In genomic region chr9:37545166-37545610, GRCm38 (mm10) we compare ENCODE assay signal across 8 mouse cellular contexts. TPM values are rescaled to one million over a fixed set of nuclear protein-coding genes. Genes with fewer than 3 reads are reported as not detected.
DNase-seq lines count a peak whose midpoint lies in the region; ATAC-seq lines count a peak whose summit lies in the region.

No protein-coding gene starts in this region.

- H3K9ac ChIP-seq in lung, embryonic 15.5 days, result peak overlapping the region; percentile 27; the same call in 1 of the 2 replicates
- H3K9ac ChIP-seq in embryonic facial prominence, embryonic 14.5 days (ENCODE audit: low read depth, low read length), result peak overlapping the region; percentile 20; the same call in 1 of the 2 replicates
- H3K9ac ChIP-seq in intestine, embryonic 14.5 days (ENCODE audit: low read length), result no peak overlapping the region
- H3K9ac ChIP-seq in neural tube, embryonic 12.5 days, result no peak overlapping the region

- H3K4me3 ChIP-seq in lung, embryonic 15.5 days, result peak overlapping the region; percentile 39
- H3K4me3 ChIP-seq in embryonic facial prominence, embryonic 14.5 days (ENCODE audit: low read depth, low read length), result peak overlapping the region; percentile 35
- peak overlapping the region; percentile 36 for H3K4me3 ChIP-seq in intestine, embryonic 14.5 days (ENCODE audit: low read depth, low read length)
- H3K4me3 ChIP-seq in neural tube, embryonic 12.5 days, result peak overlapping the region; percentile 13

- H3K4me2 ChIP-seq in lung, embryonic 15.5 days, result peak overlapping the region; percentile 71
- H3K4me2 ChIP-seq in embryonic facial prominence, embryonic 14.5 days (ENCODE audit: low read depth, low read length), result peak overlapping the region; percentile 67
- peak overlapping the region; percentile 63 for H3K4me2 ChIP-seq in intestine, embryonic 14.5 days (ENCODE audit: low read length)
- peak overlapping the region; percentile 53 for H3K4me2 ChIP-seq in neural tube, embryonic 12.5 days (replicated peaks)

- WGBS in lung, embryonic 15.5 days, result 14% methylated on average over 17 of the region's 17 CpGs
- 2% methylated on average over 17 of the region's 17 CpGs for WGBS in embryonic facial prominence, embryonic 14.5 days
- WGBS in intestine, embryonic 14.5 days, result 7% methylated on average over 15 of the region's 17 CpGs
- WGBS in neural tube, embryonic 12.5 days, result 7% methylated on average over 17 of the region's 17 CpGs

- H3K27ac ChIP-seq in lung, embryonic 15.5 days, result no peak overlapping the region
- no peak overlapping the region for H3K27ac ChIP-seq in embryonic facial prominence, embryonic 14.5 days (replicated peaks; ENCODE audit: low read depth, low read length)
- no peak overlapping the region for H3K27ac ChIP-seq in intestine, embryonic 14.5 days (ENCODE audit: low read depth)
- no peak overlapping the region for H3K27ac ChIP-seq in neural tube, embryonic 12.5 days

- peak; percentile 15; the same call in 1 of the 2 replicates for ATAC-seq in lung, embryonic 15.5 days (ENCODE audit: borderline replicate concordance, extremely low read depth, low FRiP score, low TSS enrichment)
- no peak for ATAC-seq in embryonic facial prominence, embryonic 14.5 days (ENCODE audit: low read depth)
- ATAC-seq in intestine, embryonic 14.5 days (replicated peaks; ENCODE audit: low FRiP score, low TSS enrichment, low read depth), result no peak; the same call in 1 of the 2 replicates
- ATAC-seq in neural tube, embryonic 12.5 days (ENCODE audit: low FRiP score, low read depth), result peak; percentile 62
- no peak for ATAC-seq in activated CD4-positive, CD25-positive, alpha-beta regulatory T cell, adult 4 months

- H3K9me3 ChIP-seq in lung, embryonic 15.5 days, result no peaks in the 10 kb centered on the region
- H3K9me3 ChIP-seq in embryonic facial prominence, embryonic 14.5 days (ENCODE audit: control insufficient read depth, low read length), result no peaks in the 10 kb centered on the region
- no peaks in the 10 kb centered on the region for H3K9me3 ChIP-seq in intestine, embryonic 14.5 days (ENCODE audit: control insufficient read depth, low read length)
- no peaks in the 10 kb centered on the region for H3K9me3 ChIP-seq in neural tube, embryonic 12.5 days

- no peaks in the 10 kb centered on the region for H3K36me3 ChIP-seq in lung, embryonic 15.5 days
- no peaks in the 10 kb centered on the region for H3K36me3 ChIP-seq in embryonic facial prominence, embryonic 14.5 days (ENCODE audit: control insufficient read depth, insufficient read depth, low read length)
- no peaks in the 10 kb centered on the region for H3K36me3 ChIP-seq in intestine, embryonic 14.5 days (ENCODE audit: control insufficient read depth, insufficient read depth, low read length)
- no peaks in the 10 kb centered on the region for H3K36me3 ChIP-seq in neural tube, embryonic 12.5 days

- no peak for DNase-seq in lung, postnatal 10 days
- no peak for DNase-seq in embryonic facial prominence, embryonic 14.5 days (ENCODE audit: low spot score)
- DNase-seq in intestine, embryonic 14.5 days (ENCODE audit: low spot score), result no peak
- no peak for DNase-seq in adrenal gland, postnatal 36 days
- DNase-seq in left cerebral cortex, adult 18-20 months (ENCODE audit: low spot score in 2 of 2), result no peak

- peaks cover 21% of the 10 kb centered on the region for H3K27me3 ChIP-seq in lung, embryonic 15.5 days
- peaks cover 37% of the 10 kb centered on the region for H3K27me3 ChIP-seq in embryonic facial prominence, embryonic 14.5 days (replicated peaks; ENCODE audit: control insufficient read depth, insufficient read depth, low read length)
- H3K27me3 ChIP-seq in intestine, embryonic 14.5 days (replicated peaks; ENCODE audit: control insufficient read depth, insufficient read depth, low read length), result peaks cover 43% of the 10 kb centered on the region
- peaks cover 59% of the 10 kb centered on the region for H3K27me3 ChIP-seq in neural tube, embryonic 12.5 days (replicated peaks)

- H3K4me1 ChIP-seq in lung, embryonic 15.5 days, result peaks cover 24% of the 10 kb centered on the region
- H3K4me1 ChIP-seq in embryonic facial prominence, embryonic 14.5 days (ENCODE audit: control insufficient read depth, insufficient read depth, low read length), result peaks cover 13% of the 10 kb centered on the region; the same call in 1 of the 2 replicates
- peaks cover 6% of the 10 kb centered on the region for H3K4me1 ChIP-seq in intestine, embryonic 14.5 days (replicated peaks; ENCODE audit: control insufficient read depth, insufficient read depth, low read length)
- H3K4me1 ChIP-seq in neural tube, embryonic 12.5 days, result peaks cover 6% of the 10 kb centered on the region

RNA-seq across cellular contexts. Expression of gene Vsig2, which starts 6.1 kb away (rescaled TPM):
- polyA plus RNA-seq in lung, embryonic 15.5 days (2015; fragmentation: Nextera tagmentation; extraction: Ambion mirVana), result 26.5 and 33.3 TPM in 2 replicates
- 1.2 and 1.5 TPM in 2 replicates for polyA plus RNA-seq in embryonic facial prominence, embryonic 14.5 days (2014; fragmentation: Nextera tagmentation; extraction: Ambion mirVana)
- 2.9 and 6.3 TPM in 2 replicates for polyA plus RNA-seq in intestine, embryonic 14.5 days (2014; fragmentation: Nextera tagmentation; extraction: Ambion mirVana)
- 0.58 and 1.3 TPM in 2 replicates for polyA plus RNA-seq in neural tube, embryonic 12.5 days (2016; fragmentation: Nextera tagmentation; extraction: Ambion mirVana)
- total RNA-seq in adrenal gland, postnatal 36 days (2021), result 1 to 10 TPM; 1.1 to 5.7 TPM
- total RNA-seq in left cerebral cortex, adult 18-20 months (2021), result 1 to 10 TPM; 3.9 to 5.0 TPM
- not detected for polyA plus RNA-seq in activated CD4-positive, CD25-positive, alpha-beta regulatory T cell, adult 4 months (2017; shearing (Covaris generic))

RNA-seq across cellular contexts. Expression of gene Nrgn, which starts 7.5 kb away (rescaled TPM):
- 7.0 and 8.1 TPM in 2 replicates for polyA plus RNA-seq in lung, embryonic 15.5 days (2015; fragmentation: Nextera tagmentation; extraction: Ambion mirVana)
- 7.0 and 8.8 TPM in 2 replicates for polyA plus RNA-seq in embryonic facial prominence, embryonic 14.5 days (2014; fragmentation: Nextera tagmentation; extraction: Ambion mirVana)
- polyA plus RNA-seq in intestine, embryonic 14.5 days (2014; fragmentation: Nextera tagmentation; extraction: Ambion mirVana), result 2.5 and 3.4 TPM in 2 replicates
- polyA plus RNA-seq in neural tube, embryonic 12.5 days (2016; fragmentation: Nextera tagmentation; extraction: Ambion mirVana), result 7.0 and 10.3 TPM in 2 replicates
- 1 to 10 TPM; 1.2 to 3.8 TPM for total RNA-seq in adrenal gland, postnatal 36 days (2021)
- total RNA-seq in left cerebral cortex, adult 18-20 months (2021), result 1,000 to 10,000 TPM; 1,653 to 1,729 TPM
- polyA plus RNA-seq in activated CD4-positive, CD25-positive, alpha-beta regulatory T cell, adult 4 months (2017; shearing (Covaris generic)), result under 1 TPM in 1 of 2 experiments, not detected in 1; 0.33 TPM

RNA-seq across cellular contexts. Expression of gene Siae, which starts 10.3 kb away (rescaled TPM):
- polyA plus RNA-seq in lung, embryonic 15.5 days (2015; fragmentation: Nextera tagmentation; extraction: Ambion mirVana), result 11.6 and 13.0 TPM in 2 replicates
- 13.4 and 13.9 TPM in 2 replicates for polyA plus RNA-seq in embryonic facial prominence, embryonic 14.5 days (2014; fragmentation: Nextera tagmentation; extraction: Ambion mirVana)
- 12.2 and 13.0 TPM in 2 replicates for polyA plus RNA-seq in intestine, embryonic 14.5 days (2014; fragmentation: Nextera tagmentation; extraction: Ambion mirVana)
- polyA plus RNA-seq in neural tube, embryonic 12.5 days (2016; fragmentation: Nextera tagmentation; extraction: Ambion mirVana), result 8.8 and 10.5 TPM in 2 replicates
- 10 to 100 TPM; 15.1 to 17.8 TPM for total RNA-seq in adrenal gland, postnatal 36 days (2021)
- 10 to 100 TPM; 15.2 to 18.6 TPM for total RNA-seq in left cerebral cortex, adult 18-20 months (2021)
- 10 to 100 TPM in 1 of 2 experiments, 1 to 10 TPM in 1; 9.7 to 13.6 TPM for polyA plus RNA-seq in activated CD4-positive, CD25-positive, alpha-beta regulatory T cell, adult 4 months (2017; shearing (Covaris generic))

RNA-seq across cellular contexts. Expression of gene Esam, which starts 17.3 kb away (rescaled TPM):
- polyA plus RNA-seq in lung, embryonic 15.5 days (2015; fragmentation: Nextera tagmentation; extraction: Ambion mirVana), result 167 and 178 TPM in 2 replicates
- polyA plus RNA-seq in embryonic facial prominence, embryonic 14.5 days (2014; fragmentation: Nextera tagmentation; extraction: Ambion mirVana), result 52.0 and 54.0 TPM in 2 replicates
- polyA plus RNA-seq in intestine, embryonic 14.5 days (2014; fragmentation: Nextera tagmentation; extraction: Ambion mirVana), result 47.2 and 50.4 TPM in 2 replicates
- 37.7 and 38.2 TPM in 2 replicates for polyA plus RNA-seq in neural tube, embryonic 12.5 days (2016; fragmentation: Nextera tagmentation; extraction: Ambion mirVana)
- 10 to 100 TPM; 30.5 to 46.0 TPM for total RNA-seq in adrenal gland, postnatal 36 days (2021)
- 10 to 100 TPM; 19.7 to 21.4 TPM for total RNA-seq in left cerebral cortex, adult 18-20 months (2021)
- under 1 TPM in 1 of 2 experiments, not detected in 1; 0.58 TPM for polyA plus RNA-seq in activated CD4-positive, CD25-positive, alpha-beta regulatory T cell, adult 4 months (2017; shearing (Covaris generic))

RNA-seq across cellular contexts. Expression of gene Msantd2, which starts 56.1 kb away (rescaled TPM):
- 26.1 and 26.9 TPM in 2 replicates for polyA plus RNA-seq in lung, embryonic 15.5 days (2015; fragmentation: Nextera tagmentation; extraction: Ambion mirVana)
- 24.9 and 25.0 TPM in 2 replicates for polyA plus RNA-seq in embryonic facial prominence, embryonic 14.5 days (2014; fragmentation: Nextera tagmentation; extraction: Ambion mirVana)
- polyA plus RNA-seq in intestine, embryonic 14.5 days (2014; fragmentation: Nextera tagmentation; extraction: Ambion mirVana), result 28.7 and 29.5 TPM in 2 replicates
- polyA plus RNA-seq in neural tube, embryonic 12.5 days (2016; fragmentation: Nextera tagmentation; extraction: Ambion mirVana), result 49.2 and 49.4 TPM in 2 replicates
- total RNA-seq in adrenal gland, postnatal 36 days (2021), result 10 to 100 TPM; 17.4 to 29.5 TPM
- total RNA-seq in left cerebral cortex, adult 18-20 months (2021), result 10 to 100 TPM; 14.0 to 23.0 TPM
- 1 to 10 TPM; 7.9 to 9.3 TPM for polyA plus RNA-seq in activated CD4-positive, CD25-positive, alpha-beta regulatory T cell, adult 4 months (2017; shearing (Covaris generic))

Comparison
In these comparisons a context has a peak if more than half of its experiments do, and no peak if none do; other contexts are left out.
1. ATAC-seq: peak in lung, embryonic 15.5 days (single experiment) and neural tube, embryonic 12.5 days (single experiment); none in embryonic facial prominence, embryonic 14.5 days (single experiment), intestine, embryonic 14.5 days (single experiment) and activated CD4-positive, CD25-positive, alpha-beta regulatory T cell, adult 4 months (single experiment).
2. H3K9ac ChIP-seq: peak in lung, embryonic 15.5 days (single experiment) and embryonic facial prominence, embryonic 14.5 days (single experiment); none in intestine, embryonic 14.5 days (single experiment) and neural tube, embryonic 12.5 days (single experiment).
3. Peak in every context shown above with its lines, with median percentiles within 50 percentile points of each other: H3K4me2 ChIP-seq and H3K4me3 ChIP-seq.